Mouse (Mus musculus): ENCODE measurements at regions not wholly inside any gene's neighbourhood (a gene's known extent, or its start where the extent isn't known, plus 50 kb on each side); places are given as distances from the start of the nearest gene placed in this dataset.
"Not testable (repeated sequence)": the region's sequence is repeated elsewhere in the genome, so short reads cannot be mapped to it uniquely, and the experiment has no call there.

GRCm38 (mm10) chr4:143055371-143055770 lies 157.4 kb downstream of the Prdm2 start:
- peaks cover 0 to 2% of the 10 kb centered on the region in 2 experiments; a peak in 1 of 4 replicates for H3K4me1 ChIP-seq (ENCODE audit: control insufficient read depth in 2 of 2, insufficient read depth in 2 of 2, low read length in 2 of 2)
- H3K27me3 ChIP-seq (ENCODE audit: control insufficient read depth, insufficient read depth, low read length) = 0 out of 2 replicates have a peak, but pooled peaks cover 4% of the 10 kb centered on the region
- H3K27ac ChIP-seq (replicated peaks in 1 of 2; ENCODE audit: control insufficient read depth in 1 of 2, insufficient read depth in 1 of 2, low read depth in 2 of 2, low read length in 2 of 2) = no peak overlapping the region
- ATAC-seq (ENCODE audit: insufficient number of reproducible peaks, insufficient read depth, low FRiP score, low read depth) = no peak
- H3K4me2 ChIP-seq (ENCODE audit: low read length) = no peak overlapping the region
- no peaks in the 10 kb centered on the region for H3K36me3 ChIP-seq (ENCODE audit: control insufficient read depth, insufficient read depth, low read length)
- WGBS = 60% methylated on average over 7 of the region's 7 CpGs
- H3K9me3 ChIP-seq (ENCODE audit: control insufficient read depth, low read length) = no peaks in the 10 kb centered on the region
- H3K9ac ChIP-seq (ENCODE audit: low read length) = no peak overlapping the region
- no peak overlapping the region for H3K4me3 ChIP-seq (ENCODE audit: control insufficient read depth in 1 of 2, insufficient read depth in 1 of 2, low read depth in 1 of 2, low read length in 2 of 2)

GRCm38 (mm10) chr4:143053029-143053428 lies 159.8 kb downstream of the Prdm2 start:
- Histone ChIP-seq H3K36me3 (ENCODE audit: control insufficient read depth, insufficient read depth, low read length) (no peaks in the 10 kb centered on the region), H3K4me1 (ENCODE audit: control insufficient read depth in 2 of 2, insufficient read depth in 2 of 2, low read length in 2 of 2) (peaks cover 0 to 2% of the 10 kb centered on the region in 2 experiments; a peak in 1 of 4 replicates), H3K4me2 (ENCODE audit: low read length) (no peak overlapping the region), H3K9ac (ENCODE audit: low read length) (no peak overlapping the region), H3K27me3 (ENCODE audit: control insufficient read depth, insufficient read depth, low read length) (0 out of 2 replicates have a peak, but pooled peaks cover 4% of the 10 kb centered on the region), H3K9me3 (ENCODE audit: control insufficient read depth, low read length) (no peaks in the 10 kb centered on the region), H3K27ac (replicated peaks in 1 of 2; ENCODE audit: control insufficient read depth in 1 of 2, insufficient read depth in 1 of 2, low read depth in 2 of 2, low read length in 2 of 2) (no peak overlapping the region), H3K4me3 (ENCODE audit: control insufficient read depth in 1 of 2, insufficient read depth in 1 of 2, low read depth in 1 of 2, low read length in 2 of 2) (no peak overlapping the region)
- WGBS = 86% methylated on average over 5 of the region's 5 CpGs
- no peak for ATAC-seq (ENCODE audit: insufficient number of reproducible peaks, insufficient read depth, low FRiP score, low read depth)

GRCm38 (mm10) chr4:143051205-143051604 lies 161.6 kb downstream of the Prdm2 start:
- Histone ChIP-seq H3K36me3 (ENCODE audit: control insufficient read depth, insufficient read depth, low read length) (no peaks in the 10 kb centered on the region), H3K4me3 (ENCODE audit: control insufficient read depth in 1 of 2, insufficient read depth in 1 of 2, low read depth in 1 of 2, low read length in 2 of 2) (no peak overlapping the region), H3K9ac (ENCODE audit: low read length) (no peak overlapping the region), H3K27me3 (ENCODE audit: control insufficient read depth, insufficient read depth, low read length) (no peaks in the 10 kb centered on the region), H3K4me1 (ENCODE audit: control insufficient read depth in 2 of 2, insufficient read depth in 2 of 2, low read length in 2 of 2) (peaks cover 0 to 2% of the 10 kb centered on the region in 2 experiments; a peak in 1 of 4 replicates), H3K9me3 (ENCODE audit: control insufficient read depth, low read length) (no peaks in the 10 kb centered on the region), H3K27ac (replicated peaks in 1 of 2; ENCODE audit: control insufficient read depth in 1 of 2, insufficient read depth in 1 of 2, low read depth in 2 of 2, low read length in 2 of 2) (no peak overlapping the region), H3K4me2 (ENCODE audit: low read length) (no peak overlapping the region)
- WGBS = 79% methylated on average over 1 of the region's 1 CpGs
- ATAC-seq (ENCODE audit: insufficient number of reproducible peaks, insufficient read depth, low FRiP score, low read depth) = no peak

GRCm38 (mm10) chr4:143045245-143045644 lies 167.6 kb downstream of the Prdm2 start:
- no peaks in the 10 kb centered on the region for H3K4me1 ChIP-seq (ENCODE audit: control insufficient read depth in 2 of 2, insufficient read depth in 2 of 2, low read length in 2 of 2)
- no peak overlapping the region for H3K4me2 ChIP-seq (ENCODE audit: low read length)
- H3K27me3 ChIP-seq (ENCODE audit: control insufficient read depth, insufficient read depth, low read length) = no peaks in the 10 kb centered on the region
- H3K27ac ChIP-seq (replicated peaks in 1 of 2; ENCODE audit: control insufficient read depth in 1 of 2, insufficient read depth in 1 of 2, low read depth in 2 of 2, low read length in 2 of 2) = no peak overlapping the region
- H3K9me3 ChIP-seq (ENCODE audit: control insufficient read depth, low read length) = no peaks in the 10 kb centered on the region
- no peak overlapping the region for H3K9ac ChIP-seq (ENCODE audit: low read length)
- no peak overlapping the region for H3K4me3 ChIP-seq (ENCODE audit: control insufficient read depth in 1 of 2, insufficient read depth in 1 of 2, low read depth in 1 of 2, low read length in 2 of 2)
- WGBS = 43% methylated on average over 7 of the region's 7 CpGs
- ATAC-seq (ENCODE audit: insufficient number of reproducible peaks, insufficient read depth, low FRiP score, low read depth) = no peak
- no peaks in the 10 kb centered on the region for H3K36me3 ChIP-seq (ENCODE audit: control insufficient read depth, insufficient read depth, low read length)

GRCm38 (mm10) chr4:143042806-143043205 lies 170.0 kb downstream of the Prdm2 start:
- no peaks in the 10 kb centered on the region for H3K27me3 ChIP-seq (ENCODE audit: control insufficient read depth, insufficient read depth, low read length)
- H3K36me3 ChIP-seq (ENCODE audit: control insufficient read depth, insufficient read depth, low read length) = no peaks in the 10 kb centered on the region
- no peaks in the 10 kb centered on the region for H3K4me1 ChIP-seq (ENCODE audit: control insufficient read depth in 2 of 2, insufficient read depth in 2 of 2, low read length in 2 of 2)
- H3K4me2 ChIP-seq (ENCODE audit: low read length) = no peak overlapping the region
- no peak overlapping the region for H3K4me3 ChIP-seq (ENCODE audit: control insufficient read depth in 1 of 2, insufficient read depth in 1 of 2, low read depth in 1 of 2, low read length in 2 of 2)
- no peaks in the 10 kb centered on the region for H3K9me3 ChIP-seq (ENCODE audit: control insufficient read depth, low read length)
- no peak for ATAC-seq (ENCODE audit: insufficient number of reproducible peaks, insufficient read depth, low FRiP score, low read depth)
- H3K9ac ChIP-seq (ENCODE audit: low read length) = no peak overlapping the region
- 58% methylated on average over 6 of the region's 6 CpGs for WGBS
- H3K27ac ChIP-seq (replicated peaks in 1 of 2; ENCODE audit: control insufficient read depth in 1 of 2, insufficient read depth in 1 of 2, low read depth in 2 of 2, low read length in 2 of 2) = no peak overlapping the region

- H3K27ac ChIP-seq (replicated peaks in 1 of 2; ENCODE audit: control insufficient read depth in 1 of 2, insufficient read depth in 1 of 2, low read depth in 2 of 2, low read length in 2 of 2) = no peak overlapping the region
- ATAC-seq (ENCODE audit: insufficient number of reproducible peaks, insufficient read depth, low FRiP score, low read depth) = no peak
- H3K27me3 ChIP-seq (ENCODE audit: control insufficient read depth, insufficient read depth, low read length) = 0 out of 2 replicates have a peak, but pooled peaks cover 1% of the 10 kb centered on the region
- H3K9me3 ChIP-seq (ENCODE audit: control insufficient read depth, low read length) = no peaks in the 10 kb centered on the region
- no peaks in the 10 kb centered on the region for H3K4me1 ChIP-seq (ENCODE audit: control insufficient read depth in 2 of 2, insufficient read depth in 2 of 2, low read length in 2 of 2)
- no peak overlapping the region for H3K4me3 ChIP-seq (ENCODE audit: control insufficient read depth in 1 of 2, insufficient read depth in 1 of 2, low read depth in 1 of 2, low read length in 2 of 2)
- no peak overlapping the region for H3K9ac ChIP-seq (ENCODE audit: low read length)
- no peaks in the 10 kb centered on the region for H3K36me3 ChIP-seq (ENCODE audit: control insufficient read depth, insufficient read depth, low read length)
- H3K4me2 ChIP-seq (ENCODE audit: low read length) = no peak overlapping the region
- WGBS = 76% methylated on average over 9 of the region's 9 CpGs
These were observed 174.2 kb downstream of the Prdm2 start for GRCm38 (mm10) chr4:143038626-143039025.

GRCm38 (mm10) chr4:143036704-143037103 lies 176.1 kb downstream of the Prdm2 start:
- WGBS = 51% methylated on average over 4 of the region's 4 CpGs
- Histone ChIP-seq H3K9me3 (ENCODE audit: control insufficient read depth, low read length) (no peaks in the 10 kb centered on the region), H3K27ac (replicated peaks in 1 of 2; ENCODE audit: control insufficient read depth in 1 of 2, insufficient read depth in 1 of 2, low read depth in 2 of 2, low read length in 2 of 2) (no peak overlapping the region), H3K4me2 (ENCODE audit: low read length) (no peak overlapping the region), H3K9ac (ENCODE audit: low read length) (no peak overlapping the region), H3K4me1 (ENCODE audit: control insufficient read depth in 2 of 2, insufficient read depth in 2 of 2, low read length in 2 of 2) (no peaks in the 10 kb centered on the region), H3K36me3 (ENCODE audit: control insufficient read depth, insufficient read depth, low read length) (no peaks in the 10 kb centered on the region), H3K27me3 (ENCODE audit: control insufficient read depth, insufficient read depth, low read length) (0 out of 2 replicates have a peak, but pooled peaks cover 3% of the 10 kb centered on the region), H3K4me3 (ENCODE audit: control insufficient read depth in 1 of 2, insufficient read depth in 1 of 2, low read depth in 1 of 2, low read length in 2 of 2) (no peak overlapping the region)
- ATAC-seq (ENCODE audit: insufficient number of reproducible peaks, insufficient read depth, low FRiP score, low read depth) = no peak

- H3K4me1 ChIP-seq (ENCODE audit: control insufficient read depth in 2 of 2, insufficient read depth in 2 of 2, low read length in 2 of 2); H3K27me3 ChIP-seq (ENCODE audit: control insufficient read depth, insufficient read depth, low read length); H3K36me3 ChIP-seq (ENCODE audit: control insufficient read depth, insufficient read depth, low read length); H3K4me2 ChIP-seq (ENCODE audit: low read length); H3K9me3 ChIP-seq (ENCODE audit: control insufficient read depth, low read length); H3K9ac ChIP-seq (ENCODE audit: low read length); H3K27ac ChIP-seq (replicated peaks in 1 of 2; ENCODE audit: control insufficient read depth in 1 of 2, insufficient read depth in 1 of 2, low read depth in 2 of 2, low read length in 2 of 2); ATAC-seq (ENCODE audit: insufficient number of reproducible peaks, insufficient read depth, low FRiP score, low read depth); H3K4me3 ChIP-seq (ENCODE audit: control insufficient read depth in 1 of 2, insufficient read depth in 1 of 2, low read depth in 1 of 2, low read length in 2 of 2): not testable (repeated sequence)
- 68% methylated on average over 2 of the region's 2 CpGs for WGBS
These were observed 177.7 kb downstream of the Prdm2 start for GRCm38 (mm10) chr4:143035089-143035488.
